ENCODE assay signal across 11 mouse cellular contexts in genomic region chr13:63244425-63244824, GRCm38 (mm10).
DNase-seq lines count a peak whose midpoint lies in the region; ATAC-seq and TF ChIP-seq lines count a peak whose summit lies in the region.
"Had no signal": no experiment of that assay in that cellular context is flagged by ENCODE, and none has a peak within 500 bp of the region (broad histone marks: within the 10 kb centered on the region; RNA-seq: fewer than 3 reads in every experiment).

No protein-coding gene starts in this region.

- no peak for DNase-seq in heart, adult 11 months
- no peak for DNase-seq in lung, postnatal 0 days (ENCODE audit: low spot score)
- no peak for DNase-seq in lung, adult 18-20 months
- DNase-seq in ovary, postnatal 36 days (ENCODE audit: low spot score), result no peak
- no peak for DNase-seq in thymus, postnatal 0 days (ENCODE audit: low spot score)

- peaks cover 86% of the 10 kb centered on the region for H3K4me1 ChIP-seq in heart, embryonic 13.5 days
- H3K4me1 ChIP-seq in lung, postnatal 0 days (ENCODE audit: insufficient read depth, low read depth, low read length), result peaks cover 36% of the 10 kb centered on the region; the same call in 1 of the 2 replicates
- 0 out of 2 replicates have a peak, but pooled peaks cover 15% of the 10 kb centered on the region for H3K4me1 ChIP-seq in intestine, postnatal 0 days (replicated peaks; ENCODE audit: control insufficient read depth, insufficient read depth, low read length)
- peaks cover 35% of the 10 kb centered on the region for H3K4me1 ChIP-seq in stomach, embryonic 14.5 days (ENCODE audit: control insufficient read depth, insufficient read depth, low read length)

- 83% methylated on average over 3 of the region's 3 CpGs for WGBS in heart, embryonic 13.5 days
- 50% methylated on average over 3 of the region's 3 CpGs for WGBS in lung, postnatal 0 days
- 70% methylated on average over 3 of the region's 3 CpGs for WGBS in intestine, postnatal 0 days
- 74% methylated on average over 3 of the region's 3 CpGs for WGBS in stomach, embryonic 14.5 days

- peaks cover 45% of the 10 kb centered on the region for H3K36me3 ChIP-seq in heart, embryonic 13.5 days
- no peaks in the 10 kb centered on the region for H3K36me3 ChIP-seq in lung, postnatal 0 days (ENCODE audit: insufficient read depth, low read length)
- H3K36me3 ChIP-seq in intestine, postnatal 0 days (ENCODE audit: control insufficient read depth, insufficient read depth), result peaks cover 13% of the 10 kb centered on the region; the same call in 1 of the 2 replicates
- no peaks in the 10 kb centered on the region; the same call in 1 of the 2 replicates for H3K36me3 ChIP-seq in stomach, embryonic 14.5 days (ENCODE audit: control insufficient read depth, insufficient read depth, low read length)
- H3K36me3 ChIP-seq: hindbrain, embryonic 10.5 days had no signal

- no peaks in the 10 kb centered on the region for H3K9me3 ChIP-seq in heart, embryonic 13.5 days
- H3K9me3 ChIP-seq in lung, postnatal 0 days (ENCODE audit: low read length), result no peaks in the 10 kb centered on the region
- no peaks in the 10 kb centered on the region for H3K9me3 ChIP-seq in intestine, postnatal 0 days (ENCODE audit: control insufficient read depth)
- no peaks in the 10 kb centered on the region for H3K9me3 ChIP-seq in stomach, embryonic 14.5 days (ENCODE audit: control insufficient read depth, low read depth, low read length)
- H3K9me3 ChIP-seq: hindbrain, embryonic 10.5 days had no signal

- peak overlapping the region; percentile 65 for H3K9ac ChIP-seq in heart, embryonic 13.5 days
- H3K9ac ChIP-seq in lung, postnatal 0 days (replicated peaks; ENCODE audit: low read depth), result no peak overlapping the region
- H3K9ac ChIP-seq in intestine, postnatal 0 days (ENCODE audit: low read depth, low read length), result no peak overlapping the region
- no peak overlapping the region for H3K9ac ChIP-seq in stomach, embryonic 14.5 days (replicated peaks; ENCODE audit: low read depth, low read length)
- H3K9ac ChIP-seq: liver, embryonic 14.5 days had no signal

- TF ChIP-seq CTCF in lung, postnatal 0 days (IDR thresholded peaks at IDR 0.05), result no peak
- TF ChIP-seq CTCF in intestine, postnatal 0 days (IDR thresholded peaks at IDR 0.05; ENCODE audit: low read depth), result no peak

- peak overlapping the region; percentile 28 for H3K4me3 ChIP-seq in heart, embryonic 13.5 days
- H3K4me3 ChIP-seq in lung, postnatal 0 days (ENCODE audit: low read depth, low read length), result no peak overlapping the region
- H3K4me3 ChIP-seq in intestine, postnatal 0 days (ENCODE audit: low read depth, low read length), result no peak overlapping the region
- peak overlapping the region; percentile 4; the same call in 1 of the 2 replicates for H3K4me3 ChIP-seq in stomach, embryonic 14.5 days (ENCODE audit: low read depth, low read length)
- H3K4me3 ChIP-seq: hindbrain, embryonic 10.5 days had no signal

- no peak for TF ChIP-seq EP300 in lung, postnatal 0 days (IDR thresholded peaks at IDR 0.05)

- no peak for ATAC-seq in heart, embryonic 13.5 days (ENCODE audit: extremely low read depth, insufficient number of reproducible peaks, low FRiP score, low TSS enrichment)
- no peak for ATAC-seq in lung, postnatal 0 days
- ATAC-seq in intestine, postnatal 0 days, result no peak
- ATAC-seq in stomach, embryonic 14.5 days (ENCODE audit: insufficient number of reproducible peaks, insufficient read depth, low FRiP score, low read depth), result no peak
- ATAC-seq: forebrain, embryonic 14.5 days had no signal

- H3K27ac ChIP-seq in heart, embryonic 13.5 days (replicated peaks), result peak overlapping the region; percentile 77; the same call in 1 of the 2 replicates
- peak overlapping the region; percentile 34; the same call in 1 of the 2 replicates for H3K27ac ChIP-seq in lung, postnatal 0 days (ENCODE audit: low read length)
- H3K27ac ChIP-seq in intestine, postnatal 0 days (ENCODE audit: low read depth, low read length), result no peak overlapping the region
- H3K27ac ChIP-seq in stomach, embryonic 14.5 days (ENCODE audit: low read length), result peak overlapping the region; percentile 52; the same call in 1 of the 2 replicates
- H3K27ac ChIP-seq: hindbrain, embryonic 10.5 days; liver, embryonic 14.5 days had no signal

- H3K27me3 ChIP-seq in heart, embryonic 13.5 days (replicated peaks), result no peaks in the 10 kb centered on the region
- H3K27me3 ChIP-seq in lung, postnatal 0 days (replicated peaks; ENCODE audit: insufficient read depth, low read length), result no peaks in the 10 kb centered on the region
- H3K27me3 ChIP-seq in intestine, postnatal 0 days (replicated peaks; ENCODE audit: control insufficient read depth, insufficient read depth, low read length), result no peaks in the 10 kb centered on the region
- no peaks in the 10 kb centered on the region for H3K27me3 ChIP-seq in stomach, embryonic 14.5 days (ENCODE audit: control insufficient read depth, insufficient read depth, low read length)

- peak overlapping the region; percentile 54 for H3K4me2 ChIP-seq in heart, embryonic 13.5 days
- peak overlapping the region; percentile 35; the same call in 1 of the 2 replicates for H3K4me2 ChIP-seq in lung, postnatal 0 days (replicated peaks; ENCODE audit: low read depth, low read length)
- H3K4me2 ChIP-seq in intestine, postnatal 0 days (replicated peaks; ENCODE audit: low read depth), result peak overlapping the region; percentile 32; the same call in 1 of the 2 replicates
- H3K4me2 ChIP-seq in stomach, embryonic 14.5 days (replicated peaks; ENCODE audit: low read depth, low read length), result peak overlapping the region; percentile 32

Comparison
In these comparisons a context has a peak if more than half of its experiments do, and no peak if none do; other contexts are left out.
1. H3K4me3 ChIP-seq: peak in heart, embryonic 13.5 days (single experiment) and stomach, embryonic 14.5 days (single experiment); none in lung, postnatal 0 days (single experiment) and intestine, postnatal 0 days (single experiment).
2. Peak in every context shown above with its lines, with median percentiles within 50 percentile points of each other: H3K4me2 ChIP-seq.